Mouse (Mus musculus): Measurements from ENCODE around the gene Slx4ip. TPM values are rescaled to one million over a fixed set of nuclear protein-coding genes. Genes with fewer than 3 reads are reported as not detected.
"Not testable (repeated sequence)": the region's sequence is repeated elsewhere in the genome, so short reads cannot be mapped to it uniquely, and the experiment has no call there.

Gene Slx4ip
- polyA plus RNA-seq (2016; fragmentation: Nextera tagmentation; extraction: Ambion mirVana): 7.3 and 8.4 TPM in 2 replicates

- DNase-seq (ENCODE audit: low spot score): peak; percentile 98
- no peaks in the 10 kb centered on the region for H3K9me3 ChIP-seq
- H3K27me3 ChIP-seq (replicated peaks; ENCODE audit: low read depth, poor library complexity, severe bottlenecking): no peaks in the 10 kb centered on the region
- H3K36me3 ChIP-seq (replicated peaks): 0 out of 2 replicates have a peak, but pooled peaks cover 2% of the 10 kb centered on the region
- peak within 1 kb of the TSS; percentile 93 for H3K27ac ChIP-seq (replicated peaks)
- H3K4me1 ChIP-seq: peaks cover 8% of the 10 kb centered on the region; the same call in 1 of the 2 replicates
- peak within 1 kb of the TSS; percentile 82 for H3K4me3 ChIP-seq
- under 1% methylated on average over 49 of the region's 49 CpGs for WGBS
Observed at GRCm38 (mm10) chr2:136891068-136891950, at the start of gene Slx4ip, which contains the start of the genes AL731706.1 and Mkks. Gene Slx4ip (plus strand): TSS chr2:136891218. Gene AL731706.1 (minus strand): TSS chr2:136891389. Gene Mkks (minus strand): TSS chr2:136891389.

- 74% methylated on average over 3 of the region's 3 CpGs for WGBS
- no peaks in the 10 kb centered on the region for H3K9me3 ChIP-seq
- H3K36me3 ChIP-seq (replicated peaks): no peaks in the 10 kb centered on the region
Observed at GRCm38 (mm10) chr2:136850366-136850765, 40.7 kb upstream of the Slx4ip start.

GRCm38 (mm10) chr2:136854543-136855388, 36.3 kb upstream of the Slx4ip start:
- WGBS: 28% methylated on average over 5 of the region's 5 CpGs
- H3K27me3 ChIP-seq (replicated peaks; ENCODE audit: low read depth, poor library complexity, severe bottlenecking): no peaks in the 10 kb centered on the region
- peak; percentile 9 for DNase-seq (ENCODE audit: low spot score)
- H3K36me3 ChIP-seq (replicated peaks): no peaks in the 10 kb centered on the region
- no peak overlapping the region for H3K4me3 ChIP-seq
- peaks cover 18% of the 10 kb centered on the region for H3K4me1 ChIP-seq
- H3K9me3 ChIP-seq: no peaks in the 10 kb centered on the region
- H3K27ac ChIP-seq (replicated peaks): 0 out of 2 replicates have a peak overlapping the region, but pooled peaks have one; percentile 35

More at GRCm38 (mm10) chr2:136850366-136850765, 40.7 kb upstream of the Slx4ip start:
- no peak for DNase-seq (ENCODE audit: low spot score)
- no peak overlapping the region for H3K4me3 ChIP-seq
- H3K27me3 ChIP-seq (replicated peaks; ENCODE audit: low read depth, poor library complexity, severe bottlenecking): no peaks in the 10 kb centered on the region
- no peak overlapping the region for H3K27ac ChIP-seq (replicated peaks)
- H3K4me1 ChIP-seq: peaks cover 15% of the 10 kb centered on the region

- 92% methylated on average over 2 of the region's 2 CpGs for WGBS
- H3K4me1 ChIP-seq: no peaks in the 10 kb centered on the region
- peaks cover 50% of the 10 kb centered on the region for H3K36me3 ChIP-seq (replicated peaks)
- H3K27me3 ChIP-seq (replicated peaks; ENCODE audit: low read depth, poor library complexity, severe bottlenecking): no peaks in the 10 kb centered on the region
- no peaks in the 10 kb centered on the region for H3K9me3 ChIP-seq
- no peak for DNase-seq (ENCODE audit: low spot score)
- H3K27ac ChIP-seq (replicated peaks): no peak within 1 kb of the TSS
- H3K4me3 ChIP-seq: no peak within 1 kb of the TSS
Observed at GRCm38 (mm10) chr2:136885579-136885978, 5.4 kb upstream of the Slx4ip start, which contains the start of gene AL731706.2. Gene AL731706.2 (minus strand): TSS chr2:136885679.

- H3K27me3 ChIP-seq (replicated peaks; ENCODE audit: low read depth, poor library complexity, severe bottlenecking): no peaks in the 10 kb centered on the region
- WGBS: 76% methylated on average over 4 of the region's 4 CpGs
- H3K4me3 ChIP-seq: no peak overlapping the region
- H3K27ac ChIP-seq (replicated peaks): no peak overlapping the region
- H3K36me3 ChIP-seq (replicated peaks): peaks cover 37% of the 10 kb centered on the region
- DNase-seq (ENCODE audit: low spot score): no peak
- H3K4me1 ChIP-seq: no peaks in the 10 kb centered on the region
- H3K9me3 ChIP-seq: no peaks in the 10 kb centered on the region
Observed at GRCm38 (mm10) chr2:136886846-136887245, 4.2 kb upstream of the Slx4ip start.

GRCm38 (mm10) chr2:136890716-136891067, 326 bp upstream of the Slx4ip start:
- 6% methylated on average over 15 of the region's 15 CpGs for WGBS
- not testable (repeated sequence) for H3K9me3 ChIP-seq; H3K4me1 ChIP-seq; H3K27me3 ChIP-seq (replicated peaks; ENCODE audit: low read depth, poor library complexity, severe bottlenecking); DNase-seq (ENCODE audit: low spot score); H3K36me3 ChIP-seq (replicated peaks)
- peak overlapping the region; percentile 93 for H3K27ac ChIP-seq (replicated peaks)
- H3K4me3 ChIP-seq: peak overlapping the region; percentile 82

- peak; percentile 92 for DNase-seq (ENCODE audit: low spot score)
- Histone ChIP-seq H3K27ac (replicated peaks) (peak overlapping the region; percentile 93), H3K4me1 (peaks cover 8% of the 10 kb centered on the region; the same call in 1 of the 2 replicates), H3K27me3 (replicated peaks; ENCODE audit: low read depth, poor library complexity, severe bottlenecking) (no peaks in the 10 kb centered on the region), H3K4me3 (peak overlapping the region; percentile 82), H3K9me3 (no peaks in the 10 kb centered on the region), H3K36me3 (replicated peaks) (no peaks in the 10 kb centered on the region)
- WGBS: under 1% methylated on average over 23 of the region's 23 CpGs
Observed at GRCm38 (mm10) chr2:136891951-136892371, 943 bp downstream of the Slx4ip start.

- H3K27ac ChIP-seq (replicated peaks): no peak overlapping the region
- H3K9me3 ChIP-seq: no peaks in the 10 kb centered on the region
- 72% methylated on average over 2 of the region's 2 CpGs for WGBS
Observed at GRCm38 (mm10) chr2:136894494-136894893, 3.5 kb downstream of the Slx4ip start.

GRCm38 (mm10) chr2:136896131-136896530, 5.1 kb downstream of the Slx4ip start:
- Histone ChIP-seq H3K4me3 (no peak overlapping the region), H3K27me3 (replicated peaks; ENCODE audit: low read depth, poor library complexity, severe bottlenecking) (no peaks in the 10 kb centered on the region), H3K27ac (replicated peaks) (no peak overlapping the region), H3K9me3 (no peaks in the 10 kb centered on the region), H3K36me3 (replicated peaks) (no peaks in the 10 kb centered on the region), H3K4me1 (peaks cover 8% of the 10 kb centered on the region; the same call in 1 of the 2 replicates)
- DNase-seq (ENCODE audit: low spot score): no peak
- 85% methylated on average over 2 of the region's 2 CpGs for WGBS

More at GRCm38 (mm10) chr2:136894494-136894893, 3.5 kb downstream of the Slx4ip start:
- DNase-seq (ENCODE audit: low spot score): no peak
- Histone ChIP-seq H3K36me3 (replicated peaks) (no peaks in the 10 kb centered on the region), H3K4me3 (no peak overlapping the region), H3K27me3 (replicated peaks; ENCODE audit: low read depth, poor library complexity, severe bottlenecking) (no peaks in the 10 kb centered on the region), H3K4me1 (peaks cover 8% of the 10 kb centered on the region; the same call in 1 of the 2 replicates)

GRCm38 (mm10) chr2:136908596-136908995, 17.6 kb downstream of the Slx4ip start:
- 76% methylated on average over 3 of the region's 3 CpGs for WGBS
- Histone ChIP-seq H3K27ac (replicated peaks) (no peak overlapping the region), H3K36me3 (replicated peaks) (peaks cover 14% of the 10 kb centered on the region), H3K4me1 (peaks cover 15% of the 10 kb centered on the region), H3K9me3 (no peaks in the 10 kb centered on the region), H3K4me3 (no peak overlapping the region), H3K27me3 (replicated peaks; ENCODE audit: low read depth, poor library complexity, severe bottlenecking) (no peaks in the 10 kb centered on the region)
- DNase-seq (ENCODE audit: low spot score): no peak

- peaks cover 15% of the 10 kb centered on the region for H3K4me1 ChIP-seq
- H3K27ac ChIP-seq (replicated peaks): no peak overlapping the region
- H3K36me3 ChIP-seq (replicated peaks): peaks cover 14% of the 10 kb centered on the region
- no peaks in the 10 kb centered on the region for H3K9me3 ChIP-seq
- no peak overlapping the region for H3K4me3 ChIP-seq
- H3K27me3 ChIP-seq (replicated peaks; ENCODE audit: low read depth, poor library complexity, severe bottlenecking): no peaks in the 10 kb centered on the region
- DNase-seq (ENCODE audit: low spot score): no peak
- WGBS: 77% methylated on average over 2 of the region's 2 CpGs
Observed at GRCm38 (mm10) chr2:136909298-136909697, 18.3 kb downstream of the Slx4ip start.

- no peak overlapping the region for H3K4me3 ChIP-seq
- H3K9me3 ChIP-seq: no peaks in the 10 kb centered on the region
- H3K36me3 ChIP-seq (replicated peaks): no peaks in the 10 kb centered on the region
- no peak overlapping the region for H3K27ac ChIP-seq (replicated peaks)
- H3K4me1 ChIP-seq: peaks cover 27% of the 10 kb centered on the region
- 34% methylated on average over 4 of the region's 4 CpGs for WGBS
- no peaks in the 10 kb centered on the region for H3K27me3 ChIP-seq (replicated peaks; ENCODE audit: low read depth, poor library complexity, severe bottlenecking)
- no peak for DNase-seq (ENCODE audit: low spot score)
Observed at GRCm38 (mm10) chr2:136911958-136912411, 21.0 kb downstream of the Slx4ip start.
